Mouse (Mus musculus) G1E-ER4 (cell line): ENCODE measurements around the gene Gm28048. TPM values are rescaled to one million over a fixed set of nuclear protein-coding genes. Genes with fewer than 3 reads are reported as not detected.

Experiments
- GATA1 ChIP-seq: IDR thresholded peaks from one replicate; pipeline ENCODE4 v1.8.0; 2012; ENCODE audit warnings: low read length, inconsistent platforms
- polyA plus RNA-seq: library from polyadenylated mRNA; stranded (reverse); fragments of >175 nt; gene quantifications from 2 replicates; pipeline ENCODE4 v1.2.3, GENCODE M21; 2012

The Gm28048 gene
- polyA plus RNA-seq, 1 experiment = not detected

DNA sequence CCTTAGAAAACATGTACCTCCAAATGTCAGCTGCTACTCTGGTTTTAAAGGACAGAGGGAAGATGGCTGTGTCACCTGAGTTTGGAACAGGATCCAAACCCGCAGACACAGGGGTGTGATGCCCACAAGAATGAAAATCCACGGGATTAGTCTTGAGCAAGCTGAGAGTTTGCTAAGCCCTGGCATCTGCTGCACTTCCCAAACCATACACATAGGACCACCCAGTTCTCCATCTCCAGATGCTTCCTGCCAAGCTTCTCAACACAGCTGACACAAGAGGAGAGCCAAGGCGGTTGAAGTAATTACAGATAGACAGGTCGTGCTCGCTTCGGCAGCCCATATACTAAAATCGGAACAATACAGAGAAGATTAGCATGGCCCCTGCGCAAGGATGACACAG lies 113.3 kb downstream of the Gm28048 start:
- no peak for TF ChIP-seq GATA1

DNA sequence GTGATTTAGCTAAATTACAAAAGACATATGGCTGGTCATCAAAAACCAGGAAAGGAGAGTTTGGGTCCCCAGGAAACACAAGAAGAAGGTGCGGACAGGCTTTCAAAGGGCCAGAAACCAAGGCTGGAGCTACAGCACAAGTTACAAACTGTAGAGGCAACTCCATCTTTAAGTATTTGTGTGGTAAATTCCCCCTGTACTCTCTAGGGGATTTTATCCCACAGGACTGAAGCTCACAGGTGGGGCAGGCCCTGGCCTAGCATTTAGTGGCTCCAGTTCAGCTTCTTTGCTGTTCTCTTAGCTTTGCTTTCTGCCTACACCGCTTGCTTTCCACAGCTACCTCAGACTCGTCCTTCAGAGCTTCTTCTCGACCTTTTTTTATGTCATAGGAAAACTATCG lies 114.2 kb downstream of the Gm28048 start:
- no peak for TF ChIP-seq GATA1

DNA sequence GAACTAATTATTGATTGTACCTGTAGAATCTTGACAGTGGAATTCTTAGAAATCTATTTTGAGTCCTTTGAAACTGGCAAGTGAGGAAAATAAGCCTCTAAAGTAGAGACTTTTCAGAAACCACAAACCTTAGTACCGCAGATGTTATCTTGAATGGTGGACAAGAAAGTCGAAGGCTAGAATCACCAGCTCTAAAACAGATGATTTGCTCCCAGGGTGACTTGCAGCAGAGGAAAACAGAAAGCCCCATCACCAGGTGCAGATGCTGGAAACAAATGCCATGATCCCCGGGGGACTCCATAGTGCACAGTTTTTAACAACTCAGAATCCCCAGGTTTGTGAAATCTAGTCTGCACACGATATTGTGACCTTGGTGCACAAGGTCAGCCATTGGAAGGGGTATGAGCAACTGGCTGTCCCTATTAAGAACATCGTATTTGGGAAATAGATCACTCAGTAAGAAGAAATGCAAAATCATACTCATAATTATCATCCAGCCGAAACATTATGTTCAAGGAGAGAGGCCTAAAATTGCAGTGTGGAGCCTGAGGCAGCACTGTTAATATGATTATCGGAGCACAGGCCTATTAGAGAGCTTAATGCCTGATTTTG lies 116.1 kb downstream of the Gm28048 start:
- no peak for TF ChIP-seq GATA1

DNA sequence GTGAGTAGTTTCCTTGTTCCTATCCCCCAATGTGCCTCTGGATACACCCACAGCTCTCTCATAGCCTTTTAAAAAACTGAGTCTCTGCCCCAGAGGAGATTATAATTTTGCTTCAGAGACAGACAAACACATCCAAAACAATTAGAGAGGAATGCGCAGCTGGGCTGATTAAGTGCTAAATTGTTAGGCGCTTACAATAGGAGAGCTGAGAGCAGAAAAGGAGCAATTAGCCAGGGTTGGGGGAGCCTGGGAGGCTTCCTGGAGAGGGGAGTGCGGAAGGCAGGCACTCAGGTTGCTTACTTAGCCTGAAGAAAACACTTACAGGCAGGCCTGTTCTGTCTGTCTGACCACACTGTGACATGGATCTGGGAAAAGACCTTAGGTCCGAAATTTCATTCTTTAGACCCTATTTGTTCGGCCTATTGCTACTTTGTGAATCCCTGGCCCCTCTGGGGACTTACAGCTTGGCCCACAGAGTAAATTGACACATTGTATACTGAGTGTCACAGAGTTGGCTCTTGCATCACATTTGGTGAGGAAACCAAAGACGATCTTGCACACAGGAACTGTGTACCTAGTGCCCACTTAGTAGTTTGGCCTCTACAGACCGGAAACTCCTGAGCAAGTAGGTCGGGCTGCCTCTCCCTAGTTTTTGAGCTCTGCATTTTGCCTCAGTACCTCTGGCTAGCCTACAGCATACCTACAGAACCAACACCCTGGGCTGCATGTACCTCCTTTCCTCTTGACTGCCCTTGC lies 117.4 kb downstream of the Gm28048 start:
- TF ChIP-seq GATA1 = no peak

DNA sequence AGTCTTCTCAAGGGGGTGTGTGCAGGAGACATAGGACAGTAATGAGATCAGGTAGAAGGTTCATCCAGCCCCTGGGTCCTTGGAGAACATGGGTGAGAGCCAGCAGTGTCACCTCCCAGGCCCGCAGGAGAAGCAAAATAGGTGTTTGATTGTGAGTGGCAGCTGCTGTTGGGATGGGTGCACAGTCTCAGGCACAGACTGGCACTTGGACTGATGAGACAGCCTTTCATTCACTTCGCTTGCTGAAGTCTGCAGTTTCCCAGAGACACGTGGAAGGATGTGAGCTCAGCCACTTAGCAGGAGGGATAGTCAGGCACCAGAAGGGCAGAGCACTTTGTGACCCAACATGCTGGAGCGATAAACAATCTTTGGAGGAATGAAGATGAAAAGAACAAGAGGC lies 118.3 kb downstream of the Gm28048 start:
- TF ChIP-seq GATA1 = no peak

DNA sequence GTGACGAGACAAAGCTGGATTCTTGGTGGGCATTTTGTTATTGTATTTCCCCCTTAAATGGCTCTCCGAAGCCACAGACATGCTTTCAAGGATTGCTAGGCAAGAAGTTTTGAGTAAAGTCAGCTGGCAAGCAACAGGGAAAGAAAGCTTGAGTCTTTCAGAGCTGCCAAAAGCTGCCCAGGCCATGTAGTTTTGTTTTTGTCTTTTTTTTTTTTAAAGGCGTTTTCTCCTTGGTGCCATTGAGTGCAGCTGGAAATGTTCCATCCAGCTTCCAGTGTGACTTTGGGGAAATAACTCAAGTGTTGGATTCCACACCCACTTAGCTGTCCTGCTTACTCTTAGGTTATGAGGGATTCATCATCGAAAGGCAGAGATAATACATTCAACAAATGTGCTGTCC lies 120.6 kb downstream of the Gm28048 start:
- no peak for TF ChIP-seq GATA1

DNA sequence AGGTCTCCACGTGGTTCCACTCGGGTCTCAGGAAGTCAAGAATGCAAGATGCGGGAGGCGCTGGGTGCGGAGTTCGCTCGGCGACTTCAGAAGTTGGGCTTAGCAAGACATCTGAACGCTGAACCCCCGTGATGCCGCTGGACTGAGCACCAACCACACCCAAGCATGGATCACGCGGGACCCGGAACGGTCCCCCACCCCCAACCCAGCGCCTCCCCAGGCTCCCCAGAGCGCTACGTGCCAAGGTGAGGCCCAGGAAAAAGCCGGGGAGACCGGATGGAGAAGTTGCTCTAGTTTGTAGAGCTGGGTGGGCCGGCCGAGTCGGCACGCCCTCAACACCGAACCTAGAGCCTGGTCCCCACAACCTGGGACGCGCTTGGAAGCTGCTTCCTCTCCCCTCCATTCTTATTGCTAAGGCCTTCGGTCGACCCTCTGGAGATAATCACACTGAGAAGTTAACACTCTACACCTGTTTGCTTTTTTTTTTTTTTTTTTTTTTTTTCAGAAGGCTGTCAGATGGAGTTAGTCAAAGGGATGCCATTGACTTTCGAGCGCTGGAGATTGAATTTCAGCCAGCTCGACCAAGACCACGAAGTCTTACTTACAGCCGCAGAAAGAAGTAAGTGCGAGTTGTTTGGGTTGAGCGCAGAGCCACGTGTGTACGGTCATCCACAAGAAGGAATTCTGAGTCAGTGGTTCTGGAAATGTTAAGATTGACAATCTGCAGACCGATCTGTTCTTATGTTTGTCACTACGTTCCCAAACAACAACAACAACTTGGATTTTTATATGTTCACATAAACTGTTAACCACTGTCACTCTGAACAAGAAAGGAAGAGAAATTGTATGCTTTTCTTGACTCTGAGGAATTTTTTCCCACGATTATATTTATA lies 121.3 kb downstream of the Gm28048 start, which contains the start of gene B3gnt2:
B3gnt2 (minus strand) TSS at position 627 of the 893 bp plus-strand sequence.
- no peak for TF ChIP-seq GATA1

DNA sequence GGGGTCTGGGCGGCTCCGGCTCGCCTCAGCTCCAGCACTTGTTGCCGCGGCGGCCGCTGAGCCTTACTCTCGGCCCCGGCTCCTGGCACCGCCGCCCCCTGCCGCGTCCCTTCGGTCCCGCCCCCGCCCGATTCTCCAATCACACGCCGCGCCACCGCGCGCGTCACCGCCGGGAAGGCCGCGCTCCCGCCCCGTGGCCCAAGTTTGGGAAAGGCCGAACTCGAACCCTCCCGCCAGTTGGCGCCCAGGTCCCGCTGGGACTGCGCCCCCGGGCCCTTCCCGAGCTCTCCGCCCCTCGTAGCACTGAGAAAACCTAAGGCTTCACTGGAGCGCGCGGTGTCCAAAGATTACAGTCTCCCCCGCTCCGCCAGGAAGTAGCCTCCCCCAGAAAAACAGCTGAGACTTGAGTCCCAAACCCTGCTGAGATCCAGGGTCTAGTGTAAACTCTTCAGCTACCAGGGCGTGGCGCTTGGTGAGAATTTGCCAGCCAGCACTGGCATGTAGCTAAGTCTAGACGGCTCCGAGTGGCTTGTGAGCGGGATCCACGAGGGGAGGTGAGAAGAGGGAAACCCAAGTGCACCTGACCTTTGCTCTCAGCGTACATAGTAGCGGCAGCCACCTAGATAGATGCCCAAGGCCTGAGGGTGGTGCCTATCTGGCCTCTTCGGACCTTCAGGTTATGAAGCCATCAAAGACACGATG lies 122.1 kb downstream of the Gm28048 start:
- no peak for TF ChIP-seq GATA1

DNA sequence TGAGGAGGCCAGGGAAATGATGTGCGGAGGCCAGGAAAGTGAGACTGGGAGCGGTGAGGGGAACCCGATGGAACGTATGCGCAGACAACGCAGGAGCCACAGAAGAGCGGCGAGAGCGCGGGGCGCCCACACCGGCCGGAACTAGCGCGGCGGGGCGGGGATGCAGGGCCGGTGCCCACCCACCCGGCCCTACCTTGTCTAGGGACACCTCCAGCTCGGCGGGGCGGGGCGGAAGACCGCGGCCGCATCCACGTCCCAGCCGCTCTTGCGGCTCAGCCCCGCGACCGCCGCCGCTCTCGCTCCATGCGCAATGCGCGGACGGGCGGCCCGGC lies 122.6 kb downstream of the Gm28048 start:
- no peak for TF ChIP-seq GATA1

DNA sequence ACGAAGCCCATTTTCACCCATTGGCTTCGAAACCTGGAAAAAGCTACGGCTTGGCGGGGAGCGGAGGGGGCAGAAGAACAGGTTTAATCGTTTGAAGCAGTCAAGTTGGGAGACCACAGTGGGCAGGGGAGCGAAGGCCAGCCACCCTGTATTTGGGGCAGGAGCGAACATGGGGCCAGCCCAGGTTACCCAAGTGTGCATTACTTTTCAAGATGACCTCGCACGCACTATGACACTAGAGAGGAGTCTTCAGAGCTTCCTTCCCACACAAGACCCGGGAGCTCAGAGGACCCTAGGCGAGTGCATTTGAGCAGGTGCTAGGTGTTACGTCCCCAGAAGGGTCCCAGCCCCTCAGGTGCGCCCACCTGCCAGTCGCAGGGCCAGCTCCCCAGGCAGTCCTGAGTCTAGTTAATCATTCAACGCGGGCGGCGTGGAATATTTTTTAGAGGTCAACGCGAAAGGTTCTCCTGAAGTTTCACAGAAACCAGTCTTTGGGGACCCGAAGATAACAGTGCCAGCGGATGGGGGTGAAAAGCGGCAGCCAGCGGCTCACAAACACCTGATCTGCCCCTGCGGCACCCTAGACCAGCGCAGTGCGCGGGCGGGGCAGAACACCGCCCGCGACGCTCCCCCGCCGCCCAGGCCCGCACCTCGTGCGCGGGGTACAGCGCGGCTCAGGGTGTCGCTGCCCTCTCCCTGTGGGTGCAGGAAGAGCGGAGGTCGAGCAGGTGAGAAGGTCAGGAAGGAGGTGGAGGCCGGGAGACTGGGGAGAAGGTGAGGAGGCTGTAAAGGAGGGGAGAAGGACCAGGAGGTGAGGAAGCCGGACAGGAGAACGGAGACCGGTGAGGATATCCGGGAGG lies 123.2 kb downstream of the Gm28048 start:
- no peak for TF ChIP-seq GATA1

DNA sequence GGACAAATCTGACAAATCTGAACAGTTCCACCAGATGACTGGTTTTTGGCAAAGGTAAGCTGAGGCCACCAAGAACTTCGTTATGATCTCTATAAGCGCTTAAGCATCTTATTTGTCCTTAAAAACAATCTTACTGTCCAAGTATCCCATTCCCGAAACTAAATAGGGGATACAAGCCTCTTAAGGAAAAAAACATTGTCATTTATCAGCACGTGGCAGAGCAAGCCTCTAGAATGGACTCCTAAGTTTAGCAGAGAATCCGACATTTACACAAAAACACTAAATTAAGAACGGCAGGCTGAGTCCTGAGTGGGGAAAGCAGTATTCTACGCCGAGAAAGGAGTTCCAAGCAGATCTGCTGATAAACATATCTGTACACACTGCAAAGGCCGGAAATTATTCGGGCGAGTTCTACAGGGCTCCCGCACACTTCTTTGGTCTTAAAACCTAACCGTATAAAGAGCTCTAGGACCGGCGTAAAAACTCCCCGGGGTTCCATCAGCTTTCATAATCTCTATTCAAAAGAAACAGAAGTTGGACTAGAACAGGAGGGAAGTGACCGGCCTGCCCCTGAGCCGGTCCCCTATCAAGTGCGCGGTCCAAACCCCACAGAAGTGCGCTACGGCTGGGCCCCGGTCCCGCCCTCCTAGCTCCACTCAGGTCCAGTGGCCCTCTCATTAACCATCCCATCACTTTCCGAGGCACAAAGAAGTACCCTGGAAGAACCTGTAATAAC lies 124.0 kb downstream of the Gm28048 start:
- TF ChIP-seq GATA1 = no peak

DNA sequence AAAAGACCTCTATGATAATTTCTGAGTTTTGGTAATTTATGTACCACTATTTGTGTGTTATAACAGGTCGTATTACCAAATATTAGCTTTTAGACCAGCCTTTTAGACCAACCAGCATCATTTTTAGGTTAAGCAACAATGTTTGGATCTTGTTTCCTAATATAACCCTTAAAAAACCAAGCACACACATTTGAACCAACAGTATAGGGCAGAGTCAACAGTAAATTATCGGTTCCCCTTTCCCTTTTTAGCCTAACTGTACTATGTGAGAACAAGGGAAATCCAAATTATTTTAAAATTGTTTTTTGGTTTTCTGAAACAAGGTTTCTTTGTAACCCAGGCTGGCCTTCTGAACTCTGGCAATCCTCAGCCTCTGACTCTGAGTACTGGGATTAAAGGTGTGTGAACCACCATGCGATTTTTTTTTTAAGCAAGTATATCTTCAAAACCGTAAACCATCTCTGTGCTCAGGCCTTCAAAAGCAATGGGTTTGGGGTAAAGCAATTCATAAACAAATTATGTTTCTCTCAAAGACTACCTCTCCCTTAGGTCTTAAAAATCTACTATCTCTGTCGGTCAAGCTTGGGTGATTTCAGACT lies 124.7 kb downstream of the Gm28048 start:
- TF ChIP-seq GATA1 = no peak

DNA sequence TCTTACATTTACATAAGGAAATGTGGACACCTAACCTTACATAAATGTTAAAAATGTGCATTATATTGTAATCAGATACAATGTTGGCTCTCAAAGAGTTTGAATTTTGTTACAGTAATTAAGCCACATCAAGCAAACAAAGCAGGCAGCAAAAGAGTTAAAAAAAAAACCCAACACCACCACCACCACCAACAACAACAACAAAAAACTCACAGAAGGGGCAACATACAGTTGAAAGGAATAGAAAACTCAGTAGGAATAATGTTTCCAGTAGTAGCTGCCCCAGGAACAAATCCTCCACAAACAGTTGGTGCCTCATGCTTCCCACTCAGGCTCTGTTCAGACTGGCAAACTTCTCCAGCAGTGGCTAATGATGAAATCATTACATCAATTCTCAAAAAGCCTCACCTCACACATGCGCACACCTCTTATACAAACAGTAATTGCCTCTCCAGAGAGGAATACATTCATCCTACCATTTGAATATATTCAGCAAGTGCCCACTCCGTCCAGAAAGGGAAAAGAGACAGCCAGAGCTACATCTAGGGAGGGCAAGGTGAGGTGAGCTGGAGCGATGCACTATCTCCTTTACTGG lies 125.4 kb downstream of the Gm28048 start:
- TF ChIP-seq GATA1 = no peak
